Mouse (Mus musculus): ENCODE data around the gene Crlf3. TPM values are rescaled to one million over a fixed set of nuclear protein-coding genes. Genes with fewer than 3 reads are reported as not detected.
"Not testable (repeated sequence)": the region's sequence is repeated elsewhere in the genome, so short reads cannot be mapped to it uniquely, and the experiment has no call there.

Gene Crlf3
- polyA plus RNA-seq, 1 experiment from 2014 or later, result 43.3 TPM

DNA sequence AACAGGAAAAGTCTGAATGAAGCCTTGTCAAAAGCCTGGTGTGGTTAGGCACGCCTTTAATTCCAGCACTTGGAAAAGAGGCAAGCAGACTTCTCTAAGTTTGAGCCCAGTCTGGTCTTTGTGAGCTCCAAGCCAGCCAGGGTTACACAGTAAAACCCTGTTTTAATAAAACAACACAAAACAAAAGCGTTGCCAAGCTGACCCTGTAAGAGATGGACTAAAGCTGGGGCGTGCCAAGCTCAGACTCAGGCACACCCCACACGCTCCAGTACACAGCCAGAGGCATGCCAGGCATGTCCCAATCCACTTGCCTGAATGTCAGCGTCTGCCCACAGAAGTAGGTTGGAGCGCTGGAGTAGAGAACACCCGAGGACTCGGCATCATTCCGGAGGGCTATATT, 24.6 kb downstream of the Crlf3 start:
- 87% methylated on average over 9 of the region's 9 CpGs for WGBS
- no peaks in the 10 kb centered on the region for H3K9me3 ChIP-seq (replicated peaks)
- no peak overlapping the region for H3K4me3 ChIP-seq (replicated peaks)
- H3K4me2 ChIP-seq, result no peak overlapping the region
- H3K4me1 ChIP-seq, result peaks cover 23% of the 10 kb centered on the region
- no peaks in the 10 kb centered on the region for H3K27me3 ChIP-seq
- no peak overlapping the region for H3K9ac ChIP-seq
- H3K36me3 ChIP-seq, result peaks cover 87% of the 10 kb centered on the region
- ATAC-seq (replicated peaks; ENCODE audit: low FRiP score), result no peak
- H3K27ac ChIP-seq, result no peak overlapping the region

- Histone ChIP-seq H3K27me3 (no peaks in the 10 kb centered on the region), H3K9ac (no peak overlapping the region), H3K27ac (no peak overlapping the region), H3K9me3 (replicated peaks) (no peaks in the 10 kb centered on the region), H3K4me1 (peaks cover 35% of the 10 kb centered on the region), H3K4me2 (no peak overlapping the region), H3K36me3 (peaks cover 72% of the 10 kb centered on the region), H3K4me3 (replicated peaks) (no peak overlapping the region)
- ATAC-seq (replicated peaks; ENCODE audit: low FRiP score), result no peak
- WGBS, result 63% methylated on average over 4 of the region's 4 CpGs
Observed at GRCm38 (mm10) chr11:80054659-80055058, 26.1 kb downstream of the Crlf3 start.

GRCm38 (mm10) chr11:80053171-80053570, 27.6 kb downstream of the Crlf3 start:
- Histone ChIP-seq H3K36me3 (peaks cover 68% of the 10 kb centered on the region), H3K27ac (peak overlapping the region; percentile 61; the same call in 1 of the 2 replicates), H3K27me3 (no peaks in the 10 kb centered on the region), H3K4me1 (peaks cover 35% of the 10 kb centered on the region), H3K4me3 (replicated peaks) (no peak overlapping the region), H3K9ac (no peak overlapping the region), H3K4me2 (no peak overlapping the region), H3K9me3 (replicated peaks) (no peaks in the 10 kb centered on the region)
- ATAC-seq (replicated peaks; ENCODE audit: low FRiP score), result 0 out of 2 replicates have a peak, but pooled peaks have one; percentile 46
- 60% methylated on average over 5 of the region's 5 CpGs for WGBS

- Histone ChIP-seq H3K9me3 (replicated peaks) (no peaks in the 10 kb centered on the region), H3K9ac (no peak overlapping the region), H3K4me1 (peaks cover 35% of the 10 kb centered on the region), H3K27ac (peak overlapping the region; percentile 61), H3K27me3 (no peaks in the 10 kb centered on the region), H3K4me2 (no peak overlapping the region), H3K4me3 (replicated peaks) (no peak overlapping the region), H3K36me3 (peaks cover 66% of the 10 kb centered on the region)
- 0 out of 2 replicates have a peak, but pooled peaks have one; percentile 36 for ATAC-seq (replicated peaks; ENCODE audit: low FRiP score)
- WGBS, result 31% methylated on average over 7 of the region's 7 CpGs
Observed at GRCm38 (mm10) chr11:80052456-80052855, 28.3 kb downstream of the Crlf3 start.

DNA sequence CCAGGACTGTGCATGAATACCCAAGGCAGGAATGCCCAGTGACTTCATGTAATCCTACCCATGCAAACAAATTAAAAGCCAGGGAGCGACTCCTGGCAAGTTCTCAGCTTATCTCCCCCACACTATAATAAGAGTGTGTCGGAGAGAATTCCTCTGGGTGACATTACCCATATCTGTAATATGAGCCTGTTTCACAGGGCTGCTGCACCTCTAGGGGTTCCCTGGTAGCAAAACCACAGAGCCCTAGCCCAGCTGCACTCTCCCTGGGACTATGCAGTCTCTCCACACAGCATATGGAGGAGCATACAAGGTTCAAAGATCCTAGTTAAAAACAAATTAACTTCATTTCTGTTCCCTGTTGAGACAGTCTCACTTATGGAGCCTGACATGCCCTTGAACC, 30.7 kb downstream of the Crlf3 start:
- ATAC-seq (replicated peaks; ENCODE audit: low FRiP score), result peak; percentile 70

DNA sequence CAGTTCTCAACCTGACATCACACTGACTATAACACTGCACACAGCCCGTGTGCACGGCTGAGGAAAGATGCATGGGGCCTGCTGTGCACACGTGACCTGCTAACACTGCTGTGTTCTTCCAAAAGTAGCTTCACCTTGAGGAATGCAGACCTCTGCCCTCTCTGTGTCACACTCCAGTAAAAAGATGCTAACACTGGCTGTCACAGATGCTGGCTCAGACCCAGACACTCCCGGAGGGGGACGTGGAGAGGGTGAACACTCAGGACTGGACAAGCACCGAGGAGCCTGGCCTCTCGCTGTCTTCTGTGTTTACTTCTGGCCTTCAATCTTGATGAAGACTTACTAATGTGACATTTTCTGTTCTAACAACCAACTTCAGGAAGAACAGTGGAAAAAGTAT, 33.9 kb downstream of the Crlf3 start:
- Histone ChIP-seq H3K4me2 (no peak overlapping the region), H3K36me3 (peaks cover 46% of the 10 kb centered on the region), H3K27ac (no peak overlapping the region), H3K4me1 (peaks cover 16% of the 10 kb centered on the region), H3K9ac (no peak overlapping the region), H3K27me3 (no peaks in the 10 kb centered on the region), H3K4me3 (replicated peaks) (no peak overlapping the region), H3K9me3 (replicated peaks) (no peaks in the 10 kb centered on the region)
- WGBS, result 56% methylated on average over 7 of the region's 7 CpGs
- no peak for ATAC-seq (replicated peaks; ENCODE audit: low FRiP score)

More for the DNA sequence above, 30.7 kb downstream of the Crlf3 start:
- Histone ChIP-seq H3K27me3 (no peaks in the 10 kb centered on the region), H3K4me1 (peaks cover 35% of the 10 kb centered on the region), H3K36me3 (peaks cover 62% of the 10 kb centered on the region), H3K4me3 (replicated peaks) (no peak overlapping the region), H3K9ac (no peak overlapping the region), H3K9me3 (replicated peaks) (no peaks in the 10 kb centered on the region), H3K4me2 (no peak overlapping the region), H3K27ac (no peak overlapping the region)
- 15% methylated on average over 2 of the region's 2 CpGs for WGBS

DNA sequence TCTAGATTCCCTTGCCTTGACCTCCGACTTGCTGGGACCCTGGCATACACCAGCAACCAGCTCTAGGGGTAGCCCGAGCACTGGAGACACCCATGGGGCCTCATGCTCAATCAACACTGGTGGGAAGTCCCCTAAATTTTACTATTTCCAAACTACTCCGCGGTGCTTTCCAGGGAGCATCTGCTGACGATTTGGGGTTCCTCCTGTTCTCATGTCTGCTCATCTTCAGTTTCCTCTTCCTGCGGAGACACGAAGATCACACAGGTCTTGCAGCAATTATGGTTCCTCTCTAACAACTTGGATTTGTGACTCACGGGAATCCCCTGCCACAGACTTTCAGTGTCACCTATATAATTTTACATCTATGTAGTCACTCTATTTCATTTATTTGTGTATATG, 37.4 kb downstream of the Crlf3 start:
- Histone ChIP-seq H3K9ac (no peak overlapping the region), H3K4me3 (replicated peaks) (no peak overlapping the region), H3K4me1 (no peaks in the 10 kb centered on the region), H3K36me3 (peaks cover 35% of the 10 kb centered on the region), H3K27me3 (no peaks in the 10 kb centered on the region), H3K4me2 (no peak overlapping the region), H3K27ac (no peak overlapping the region), H3K9me3 (replicated peaks) (no peaks in the 10 kb centered on the region)
- WGBS, result 88% methylated on average over 8 of the region's 8 CpGs
- no peak for ATAC-seq (replicated peaks; ENCODE audit: low FRiP score)

GRCm38 (mm10) chr11:80042615-80043418, 38.0 kb downstream of the Crlf3 start:
- ATAC-seq (replicated peaks; ENCODE audit: low FRiP score), result no peak
- no peak overlapping the region for H3K27ac ChIP-seq
- no peaks in the 10 kb centered on the region for H3K9me3 ChIP-seq (replicated peaks)
- WGBS, result 54% methylated on average over 10 of the region's 10 CpGs
- no peaks in the 10 kb centered on the region for H3K27me3 ChIP-seq
- H3K9ac ChIP-seq, result no peak overlapping the region
- no peak overlapping the region for H3K4me2 ChIP-seq
- no peak overlapping the region for H3K4me3 ChIP-seq (replicated peaks)
- H3K36me3 ChIP-seq, result peaks cover 31% of the 10 kb centered on the region
- no peaks in the 10 kb centered on the region for H3K4me1 ChIP-seq

DNA sequence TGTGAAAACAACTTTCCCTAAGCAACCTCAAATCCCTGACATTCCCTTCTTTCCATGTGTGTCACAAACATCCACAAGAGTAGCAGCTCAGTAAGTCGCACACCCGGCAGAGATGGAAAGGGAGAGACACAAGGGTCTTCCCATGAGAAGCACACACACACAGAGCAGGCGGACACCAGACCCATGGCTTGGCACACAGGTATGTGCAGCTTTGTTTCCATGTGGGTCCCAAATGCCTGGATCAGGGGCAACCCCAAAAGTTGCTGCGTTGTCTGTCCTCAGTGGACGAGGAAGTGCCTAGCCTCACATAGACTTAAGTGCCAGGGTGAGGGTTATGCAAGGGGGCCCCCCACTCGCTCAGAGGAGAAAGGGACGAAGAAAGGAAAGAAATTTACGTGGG, 43.3 kb downstream of the Crlf3 start:
- ATAC-seq (replicated peaks; ENCODE audit: low FRiP score), result no peak
- H3K9me3 ChIP-seq (replicated peaks), result no peaks in the 10 kb centered on the region
- H3K36me3 ChIP-seq, result peaks cover 31% of the 10 kb centered on the region
- no peaks in the 10 kb centered on the region for H3K27me3 ChIP-seq
- no peak overlapping the region for H3K27ac ChIP-seq
- no peak overlapping the region for H3K9ac ChIP-seq
- H3K4me3 ChIP-seq (replicated peaks), result no peak overlapping the region
- 67% methylated on average over 8 of the region's 8 CpGs for WGBS
- no peak overlapping the region for H3K4me2 ChIP-seq
- H3K4me1 ChIP-seq, result no peaks in the 10 kb centered on the region

DNA sequence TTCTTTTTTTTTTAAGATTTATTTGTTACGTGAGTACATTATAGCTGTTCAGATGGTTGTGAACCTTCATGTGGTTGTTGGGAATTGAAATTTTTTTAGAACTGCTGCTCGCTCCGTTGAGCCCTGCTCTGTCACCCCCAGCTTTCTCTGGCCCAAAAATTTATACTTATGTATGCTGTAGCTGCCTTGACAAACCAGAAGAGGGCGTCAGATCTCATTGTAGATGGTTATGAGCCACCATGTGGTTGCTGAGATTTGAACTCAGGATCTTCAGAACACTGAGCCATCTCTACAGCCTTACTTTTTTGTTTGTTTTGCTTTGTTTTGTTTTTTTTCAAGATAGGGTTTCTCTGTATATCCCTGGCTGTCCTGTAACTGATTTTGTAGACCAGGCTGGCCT, 59.5 kb downstream of the Crlf3 start:
- WGBS, result 90% methylated on average over 4 of the region's 4 CpGs
- Histone ChIP-seq H3K4me2 (no peak overlapping the region), H3K4me3 (replicated peaks) (no peak overlapping the region), H3K36me3 (peaks cover 83% of the 10 kb centered on the region), H3K9ac (no peak overlapping the region), H3K9me3 (replicated peaks) (no peaks in the 10 kb centered on the region), H3K27ac (no peak overlapping the region), H3K4me1 (no peaks in the 10 kb centered on the region), H3K27me3 (no peaks in the 10 kb centered on the region)
- no peak for ATAC-seq (replicated peaks; ENCODE audit: low FRiP score)

- Histone ChIP-seq H3K27me3 (no peaks in the 10 kb centered on the region), H3K4me3 (replicated peaks) (no peak overlapping the region), H3K36me3 (peaks cover 83% of the 10 kb centered on the region), H3K27ac (no peak overlapping the region), H3K9ac (no peak overlapping the region), H3K9me3 (replicated peaks) (no peaks in the 10 kb centered on the region), H3K4me2 (no peak overlapping the region), H3K4me1 (no peaks in the 10 kb centered on the region)
- ATAC-seq (replicated peaks; ENCODE audit: low FRiP score), result no peak
- WGBS, result 96% methylated on average over 1 of the region's 1 CpGs
Observed at GRCm38 (mm10) chr11:80019792-80020191, 61.0 kb downstream of the Crlf3 start.

DNA sequence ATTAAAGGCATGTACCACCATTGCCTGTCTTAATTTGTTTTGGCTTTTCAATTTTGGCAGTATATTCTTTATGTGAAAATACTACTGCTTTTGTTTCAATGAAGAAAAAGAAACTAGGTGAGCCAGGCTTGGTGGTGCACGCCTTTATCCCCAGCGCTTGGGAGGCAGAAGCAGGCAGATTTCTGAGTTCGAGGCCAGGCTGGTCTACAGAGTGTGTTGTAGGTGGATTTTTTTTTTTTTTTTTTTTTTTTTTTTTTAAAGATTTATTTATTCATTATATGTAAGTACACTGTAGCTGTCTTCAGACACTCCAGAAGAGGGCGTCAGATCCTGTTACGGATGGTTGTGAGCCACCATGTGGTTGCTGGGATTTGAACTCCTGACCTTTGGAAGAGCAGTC, 64.3 kb downstream of the Crlf3 start:
- H3K9me3 ChIP-seq (replicated peaks); H3K27me3 ChIP-seq; H3K9ac ChIP-seq; H3K27ac ChIP-seq; ATAC-seq (replicated peaks; ENCODE audit: low FRiP score); H3K4me2 ChIP-seq; H3K4me1 ChIP-seq; H3K4me3 ChIP-seq (replicated peaks): not testable (repeated sequence)
- H3K36me3 ChIP-seq, result peaks cover 85% of the 10 kb centered on the region
- 96% methylated on average over 5 of the region's 5 CpGs for WGBS
